Mouse (Mus musculus) lung, adult 2 months (tissue): ENCODE measurements around the gene Stxbp6.

Source experiments
- CTCF ChIP-seq: fragments of 200-500 bp; IDR thresholded peaks from 2 replicates; pipeline ENCODE4 v1.5.1; 2011; ENCODE audit warnings: mild to moderate bottlenecking, low read length, control low read depth; ENCODE audit not compliant: insufficient read depth
- POLR2A ChIP-seq: fragments of 200-500 bp; IDR thresholded peaks from 2 replicates; pipeline ENCODE4 v1.6.1; 2011; ENCODE audit warnings: low read depth, mild to moderate bottlenecking, control low read depth, low read length, borderline replicate concordance; ENCODE audit errors: extremely low read depth

GRCm38 (mm10) chr12:44950559-44950958 lies 124.0 kb downstream of the Stxbp6 start:
- TF ChIP-seq POLR2A (no peak), CTCF (no peak)
